Mouse (Mus musculus) lung, postnatal 0 days (tissue): ENCODE results near the gene Meox1. TPM values are rescaled to one million over a fixed set of nuclear protein-coding genes. Genes with fewer than 3 reads are reported as not detected.

Experiments
- ATAC-seq: fragments of 200-750 bp; cut with Nextera tagmentation; 2 replicates; pipeline ENCODE4 v1.8.0; 2017; ENCODE audit warnings: moderate library complexity
- DNase-seq: peaks from one replicate; pipeline ENCODE4 v3.0.0-alpha.2; 2016; ENCODE audit warnings: low spot score
- H3K27ac ChIP-seq: fragments of 300-500 bp; sonication (generic); 2 replicates; pipeline ENCODE4 v1.5.1; 2014; ENCODE audit warnings: antibody characterized with exemption, mild to moderate bottlenecking, low read length, mixed read lengths
- H3K27me3 ChIP-seq: fragments of 300-500 bp; sonication (generic); replicated peaks from 2 replicates; pipeline ENCODE4 v1.6.1; 2014; ENCODE audit warnings: low read length, mixed read lengths; ENCODE audit not compliant: insufficient read depth
- H3K36me3 ChIP-seq: fragments of 300-500 bp; sonication (generic); 2 replicates; pipeline ENCODE4 v1.6.1; 2014; ENCODE audit warnings: low read length, mixed read lengths; ENCODE audit not compliant: insufficient read depth
- H3K4me1 ChIP-seq: fragments of 300-500 bp; sonication (generic); 2 replicates; pipeline ENCODE4 v1.6.1; 2014; ENCODE audit warnings: antibody characterized with exemption, low read depth, low read length, mixed read lengths; ENCODE audit not compliant: insufficient read depth
- H3K4me2 ChIP-seq: fragments of 300-500 bp; sonication (generic); replicated peaks from 2 replicates; pipeline ENCODE4 v1.6.1; 2014; ENCODE audit warnings: low read depth, mild to moderate bottlenecking, low read length, moderate library complexity, mixed read lengths
- H3K4me3 ChIP-seq: fragments of 300-500 bp; sonication (generic); 2 replicates; pipeline ENCODE4 v1.5.1; 2014; ENCODE audit warnings: low read depth, low read length
- H3K9ac ChIP-seq: fragments of 300-500 bp; sonication (generic); replicated peaks from 2 replicates; pipeline ENCODE4 v1.6.1; 2014; ENCODE audit warnings: low read depth, mild to moderate bottlenecking
- H3K9me3 ChIP-seq: fragments of 300-500 bp; sonication (generic); 2 replicates; pipeline ENCODE4 v1.6.1; 2016; ENCODE audit warnings: low read length, mixed read lengths
- CTCF ChIP-seq: IDR thresholded peaks from 2 replicates; pipeline ENCODE4 v1.5.1; 2016; ENCODE audit warnings: antibody characterized with exemption, mild to moderate bottlenecking
- EP300 ChIP-seq: IDR thresholded peaks from 2 replicates; pipeline ENCODE4 v1.6.1; 2016; ENCODE audit warnings: antibody characterized with exemption, mild to moderate bottlenecking, control low read depth
- WGBS: fragments of 180-500 bp; shearing (Covaris S2); extraction: QIAGEN DNeasy Blood & Tissue Kit; methylation state at CpG from one replicate; pipeline ENCODE4 v1.1.7; 2014; 5-methylcytosine and 5-hydroxymethylcytosine counted together
- polyA plus RNA-seq: library from polyadenylated mRNA; unstranded; fragments of >200 nt; fragmentation: Nextera tagmentation; extraction: Ambion mirVana; gene quantifications from 2 replicates; pipeline ENCODE4 v1.2.1, GENCODE M21; 2015

Meox1 gene
- polyA plus RNA-seq, 1 experiment from 2014 or later = 8.1 TPM

GRCm38 (mm10) chr11:101882500-101883290 is 11.5 kb downstream of the Meox1 start:
- Histone ChIP-seq H3K9me3 (no peaks in the 10 kb centered on the region), H3K36me3 (no peaks in the 10 kb centered on the region), H3K9ac (no peak overlapping the region), H3K4me3 (no peak overlapping the region), H3K4me2 (no peak overlapping the region), H3K4me1 (peaks cover 46% of the 10 kb centered on the region), H3K27ac (peak overlapping the region; percentile 80; the same call in 1 of the 2 replicates), H3K27me3 (no peaks in the 10 kb centered on the region)
- WGBS = 88% methylated on average over 10 of the region's 11 CpGs
- ATAC-seq (no peak), DNase-seq (no peak)
- TF ChIP-seq EP300 (no peak), CTCF (no peak)

- Histone ChIP-seq H3K4me1 (peaks cover 42% of the 10 kb centered on the region), H3K27me3 (no peaks in the 10 kb centered on the region), H3K4me2 (peak overlapping the region; percentile 47), H3K27ac (peak overlapping the region; percentile 80), H3K36me3 (no peaks in the 10 kb centered on the region), H3K4me3 (no peak overlapping the region), H3K9ac (no peak overlapping the region; the same call in 1 of the 2 replicates), H3K9me3 (no peaks in the 10 kb centered on the region)
- TF ChIP-seq CTCF (no peak), EP300 (no peak)
- 2% methylated on average over 23 of the region's 24 CpGs for WGBS
- peak; percentile 84 for DNase-seq
- peak; percentile 78 for ATAC-seq
These were observed 12.5 kb downstream of the Meox1 start for GRCm38 (mm10) chr11:101881604-101882071.

- peaks cover 38% of the 10 kb centered on the region for H3K4me1 ChIP-seq
- H3K4me2 ChIP-seq = peak overlapping the region; percentile 47
- H3K27me3 ChIP-seq = no peaks in the 10 kb centered on the region
- ATAC-seq = peak; percentile 5; the same call in 1 of the 2 replicates
- no peaks in the 10 kb centered on the region for H3K36me3 ChIP-seq
- TF ChIP-seq EP300 = 0 out of 2 replicates have a peak, but pooled peaks have one; percentile 0
- TF ChIP-seq CTCF = no peak
- H3K27ac ChIP-seq = peak overlapping the region; percentile 80
- peak; percentile 47 for DNase-seq
- no peaks in the 10 kb centered on the region for H3K9me3 ChIP-seq
- no peak overlapping the region for H3K4me3 ChIP-seq
- 27% methylated on average over 7 of the region's 7 CpGs for WGBS
- no peak overlapping the region for H3K9ac ChIP-seq
These were observed 13.0 kb downstream of the Meox1 start for GRCm38 (mm10) chr11:101881185-101881584.

DNA sequence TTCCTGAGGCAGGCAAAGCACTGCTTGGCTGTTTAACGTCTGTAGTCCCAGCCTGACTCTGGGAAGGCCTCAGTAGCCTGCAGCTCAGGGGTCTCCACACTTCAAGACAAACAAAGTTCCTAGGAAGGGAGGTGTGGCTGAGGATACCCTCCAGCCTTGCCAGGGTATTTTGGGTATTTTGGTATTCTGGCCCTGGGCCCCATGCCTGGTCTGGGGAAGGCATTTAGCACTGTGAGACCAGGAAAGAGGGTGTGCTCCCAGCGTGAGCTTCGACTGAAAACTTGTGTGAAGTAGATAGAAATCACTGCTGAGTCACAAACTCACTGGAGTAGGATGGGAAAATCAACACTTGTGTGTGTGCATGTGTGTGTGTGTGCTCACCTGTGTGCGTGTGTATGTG is 14.5 kb downstream of the Meox1 start:
- Histone ChIP-seq H3K4me3 (no peak overlapping the region), H3K9ac (no peak overlapping the region), H3K4me2 (no peak overlapping the region), H3K36me3 (no peaks in the 10 kb centered on the region), H3K9me3 (no peaks in the 10 kb centered on the region), H3K4me1 (peaks cover 30% of the 10 kb centered on the region), H3K27me3 (no peaks in the 10 kb centered on the region), H3K27ac (peak overlapping the region; percentile 35; the same call in 1 of the 2 replicates)
- DNase-seq (no peak), ATAC-seq (no peak)
- no peak for TF ChIP-seq EP300
- WGBS = 61% methylated on average over 4 of the region's 4 CpGs

DNA sequence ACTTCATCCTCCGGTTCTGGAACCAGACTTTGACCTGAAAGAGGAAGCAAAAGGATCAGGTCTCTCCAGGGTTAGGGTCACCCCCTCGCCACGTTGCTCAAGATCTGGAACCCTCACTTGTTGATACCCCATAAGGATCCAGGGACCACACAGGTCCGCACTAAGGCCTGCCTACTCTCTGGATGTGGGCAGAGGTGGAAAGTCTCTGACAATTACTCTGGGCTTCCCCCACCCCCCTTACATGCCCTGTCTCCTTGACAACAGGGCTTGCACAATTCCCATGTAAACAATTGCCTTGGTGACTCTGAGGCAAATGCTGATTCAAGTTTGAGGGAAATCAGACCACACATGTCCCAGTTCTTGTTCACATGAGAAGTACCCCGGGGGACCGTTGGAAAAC is 15.5 kb downstream of the Meox1 start:
- Histone ChIP-seq H3K4me2 (0 out of 2 replicates have a peak overlapping the region, but pooled peaks have one; percentile 1), H3K27me3 (no peaks in the 10 kb centered on the region), H3K4me1 (peaks cover 30% of the 10 kb centered on the region), H3K9me3 (no peaks in the 10 kb centered on the region), H3K36me3 (no peaks in the 10 kb centered on the region), H3K9ac (no peak overlapping the region), H3K4me3 (no peak overlapping the region), H3K27ac (no peak overlapping the region)
- ATAC-seq = peak; percentile 57
- peak; percentile 80 for DNase-seq
- TF ChIP-seq CTCF = no peak
- TF ChIP-seq EP300 = no peak
- 35% methylated on average over 6 of the region's 6 CpGs for WGBS

GRCm38 (mm10) chr11:101874978-101875377 is 19.2 kb downstream of the Meox1 start:
- DNase-seq = no peak
- 65% methylated on average over 4 of the region's 5 CpGs for WGBS
- Histone ChIP-seq H3K27ac (no peak overlapping the region), H3K9me3 (no peaks in the 10 kb centered on the region), H3K36me3 (no peaks in the 10 kb centered on the region), H3K4me3 (no peak overlapping the region), H3K27me3 (no peaks in the 10 kb centered on the region), H3K9ac (no peak overlapping the region), H3K4me2 (no peak overlapping the region), H3K4me1 (peaks cover 15% of the 10 kb centered on the region)
- ATAC-seq = no peak
- TF ChIP-seq EP300 (no peak), CTCF (no peak)
